Mouse (Mus musculus) hindbrain, postnatal 0 days (tissue): ENCODE measurements around the gene Pip5k1a. TPM values are rescaled to one million over a fixed set of nuclear protein-coding genes. Genes with fewer than 3 reads are reported as not detected.
"Not testable (repeated sequence)": the region's sequence is repeated elsewhere in the genome, so short reads cannot be mapped to it uniquely, and the experiment has no call there.

Experiments used
- ATAC-seq: fragments of 200-750 bp; cut with Nextera tagmentation; 2 replicates; pipeline ENCODE4 v1.8.0; 2017; ENCODE audit warnings: mild to moderate bottlenecking, moderate TSS enrichment, moderate library complexity
- DNase-seq: peaks from one replicate; pipeline ENCODE4 v3.0.0-alpha.2; 2015; ENCODE audit warnings: low spot score
- H3K27ac ChIP-seq: fragments of 300-500 bp; sonication (generic); 2 replicates; pipeline ENCODE4 v1.5.1; 2014; ENCODE audit warnings: mild to moderate bottlenecking
- H3K27me3 ChIP-seq: fragments of 300-500 bp; sonication (generic); 2 replicates; pipeline ENCODE4 v1.6.1; 2014; ENCODE audit warnings: low read length, mixed read lengths; ENCODE audit not compliant: insufficient read depth
- H3K36me3 ChIP-seq: fragments of 300-500 bp; sonication (generic); 2 replicates; pipeline ENCODE4 v1.6.1; 2014; ENCODE audit warnings: low read length, mixed read lengths; ENCODE audit not compliant: insufficient read depth
- H3K4me1 ChIP-seq: fragments of 300-500 bp; sonication (generic); 2 replicates; pipeline ENCODE4 v1.6.1; 2014; ENCODE audit warnings: antibody characterized with exemption, low read length, mixed read lengths; ENCODE audit not compliant: insufficient read depth
- H3K4me2 ChIP-seq: fragments of 300-500 bp; sonication (generic); 2 replicates; pipeline ENCODE4 v1.6.1; 2014; ENCODE audit warnings: low read depth, mild to moderate bottlenecking, low read length, moderate library complexity, mixed read lengths
- H3K4me3 ChIP-seq: fragments of 300-500 bp; sonication (generic); 2 replicates; pipeline ENCODE4 v1.5.1; 2014; ENCODE audit warnings: low read length
- H3K9ac ChIP-seq: fragments of 300-500 bp; sonication (generic); replicated peaks from 2 replicates; pipeline ENCODE4 v1.6.1; 2014; ENCODE audit warnings: mild to moderate bottlenecking, low read length, moderate library complexity, mixed read lengths
- H3K9me3 ChIP-seq: fragments of 300-500 bp; sonication (generic); 2 replicates; pipeline ENCODE4 v1.6.1; 2016; ENCODE audit warnings: low read length, mixed read lengths
- CTCF ChIP-seq: IDR thresholded peaks from 2 replicates; pipeline ENCODE4 v1.5.1; 2016; ENCODE audit warnings: antibody characterized with exemption, control low read depth, low read depth
- WGBS: fragments of 180-500 bp; shearing (Covaris S2); extraction: QIAGEN DNeasy Blood & Tissue Kit; methylation state at CpG from one replicate; pipeline ENCODE4 v1.1.7; 2014; 5-methylcytosine and 5-hydroxymethylcytosine counted together
- polyA plus RNA-seq: library from polyadenylated mRNA; unstranded; fragments of >200 nt; fragmentation: Nextera tagmentation; extraction: Ambion mirVana; gene quantifications from 2 replicates; pipeline ENCODE4 v1.2.1, GENCODE M21; 2015
- total RNA-seq: library from RNA; depleted of rRNA; stranded (reverse); fragments of >200 nt; gene quantifications from 2 replicates; pipeline ENCODE4 v1.2.3, GENCODE M21; 2014

The Pip5k1a gene
- total and polyA plus RNA-seq, 2 experiments from 2014 or later, result 12.4 to 18.5 TPM

GRCm38 (mm10) chr3:95029953-95030352 lies 76.8 kb downstream of the Pip5k1a start:
- Histone ChIP-seq H3K27me3 (no peaks in the 10 kb centered on the region), H3K4me2 (no peak overlapping the region), H3K27ac (no peak overlapping the region), H3K9ac (no peak overlapping the region), H3K36me3 (peaks cover 37% of the 10 kb centered on the region), H3K9me3 (no peaks in the 10 kb centered on the region), H3K4me1 (no peaks in the 10 kb centered on the region), H3K4me3 (no peak overlapping the region)
- 79% methylated on average over 3 of the region's 3 CpGs for WGBS
- peak; percentile 25; the same call in 1 of the 2 replicates for TF ChIP-seq CTCF
- no peak for DNase-seq
- ATAC-seq, result no peak

DNA sequence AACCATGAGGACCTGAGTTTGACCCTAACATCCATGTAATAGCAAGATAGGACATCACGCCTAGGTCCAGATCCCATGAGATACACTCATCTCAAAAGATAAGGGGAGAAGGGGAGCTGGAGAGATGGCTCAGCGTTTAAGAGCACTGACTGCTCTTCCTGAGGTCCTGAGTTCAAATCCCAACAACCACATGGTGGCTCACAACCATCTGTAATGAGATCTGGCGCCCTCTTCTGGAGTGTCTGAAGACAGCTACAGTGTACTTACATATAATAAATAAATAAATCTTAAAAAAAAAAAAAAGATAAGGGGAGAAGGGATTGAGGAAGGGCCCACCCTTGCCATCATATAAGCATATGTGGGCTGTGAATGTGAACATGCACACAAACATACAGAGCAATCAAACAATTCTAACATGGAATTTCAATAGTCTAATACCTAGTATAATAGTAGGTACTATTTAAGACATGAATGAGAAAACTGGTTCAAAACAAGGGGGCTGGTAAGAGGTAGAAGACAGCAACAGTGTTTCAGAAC lies 77.4 kb downstream of the Pip5k1a start:
- H3K36me3 ChIP-seq, result peaks cover 31% of the 10 kb centered on the region
- not testable (repeated sequence) for H3K27me3 ChIP-seq, H3K9me3 ChIP-seq, H3K9ac ChIP-seq, H3K4me3 ChIP-seq, DNase-seq, ATAC-seq, H3K27ac ChIP-seq, H3K4me2 ChIP-seq, H3K4me1 ChIP-seq
- WGBS, result 81% methylated on average over 3 of the region's 3 CpGs

DNA sequence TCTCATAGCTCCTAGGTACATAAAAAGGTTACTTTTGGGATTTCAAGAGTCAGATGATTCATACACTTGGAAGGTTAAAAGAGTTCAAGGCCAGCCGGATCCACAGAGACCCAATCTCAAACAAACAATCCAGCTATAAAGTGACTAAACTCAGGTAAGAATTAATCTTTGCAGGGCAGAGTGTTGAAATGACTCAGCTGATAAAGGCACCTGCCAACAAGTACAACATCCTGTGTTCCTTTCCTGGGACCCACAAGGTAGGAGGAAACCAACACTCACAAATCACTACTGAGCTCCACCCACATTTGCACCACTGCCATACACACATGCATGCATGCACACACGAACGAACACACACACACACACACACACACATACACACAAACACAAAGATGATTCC lies 78.1 kb downstream of the Pip5k1a start:
- Histone ChIP-seq H3K4me2 (no peak overlapping the region), H3K36me3 (peaks cover 24% of the 10 kb centered on the region), H3K4me3 (no peak overlapping the region), H3K4me1 (no peaks in the 10 kb centered on the region), H3K9me3 (no peaks in the 10 kb centered on the region), H3K9ac (no peak overlapping the region), H3K27me3 (no peaks in the 10 kb centered on the region), H3K27ac (no peak overlapping the region)
- TF ChIP-seq CTCF, result no peak
- ATAC-seq, result no peak
- 90% methylated on average over 3 of the region's 3 CpGs for WGBS
- DNase-seq, result no peak

DNA sequence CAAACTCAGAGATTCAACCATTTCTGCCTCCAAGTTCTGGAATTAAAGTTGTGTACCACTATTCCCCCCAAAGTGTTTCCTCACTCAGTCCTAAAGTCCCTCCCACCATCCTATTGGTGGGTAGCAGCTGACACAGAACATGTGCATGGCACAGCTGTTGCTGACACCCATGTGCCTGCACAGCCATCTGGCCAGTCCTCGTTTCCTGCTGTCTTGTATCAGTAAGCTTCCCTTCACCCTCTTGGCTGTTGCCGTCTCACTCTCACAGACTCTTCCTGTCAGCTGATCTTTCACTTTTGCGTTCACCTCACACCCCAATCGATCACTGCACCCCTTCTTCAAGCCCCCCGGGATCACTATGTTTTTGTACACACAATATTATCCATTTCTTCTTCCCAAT lies 79.0 kb downstream of the Pip5k1a start:
- ATAC-seq (0 out of 2 replicates have a peak, but pooled peaks have one; percentile 50), DNase-seq (peak; percentile 42)
- H3K27me3 ChIP-seq, result no peaks in the 10 kb centered on the region
- WGBS, result 58% methylated on average over 5 of the region's 5 CpGs
- H3K36me3 ChIP-seq, result peaks cover 15% of the 10 kb centered on the region
- no peaks in the 10 kb centered on the region for H3K4me1 ChIP-seq
- no peaks in the 10 kb centered on the region for H3K9me3 ChIP-seq
- H3K27ac ChIP-seq, result no peak overlapping the region
- no peak for TF ChIP-seq CTCF
- no peak overlapping the region for H3K9ac ChIP-seq
- H3K4me3 ChIP-seq, result no peak overlapping the region
- no peak overlapping the region for H3K4me2 ChIP-seq

DNA sequence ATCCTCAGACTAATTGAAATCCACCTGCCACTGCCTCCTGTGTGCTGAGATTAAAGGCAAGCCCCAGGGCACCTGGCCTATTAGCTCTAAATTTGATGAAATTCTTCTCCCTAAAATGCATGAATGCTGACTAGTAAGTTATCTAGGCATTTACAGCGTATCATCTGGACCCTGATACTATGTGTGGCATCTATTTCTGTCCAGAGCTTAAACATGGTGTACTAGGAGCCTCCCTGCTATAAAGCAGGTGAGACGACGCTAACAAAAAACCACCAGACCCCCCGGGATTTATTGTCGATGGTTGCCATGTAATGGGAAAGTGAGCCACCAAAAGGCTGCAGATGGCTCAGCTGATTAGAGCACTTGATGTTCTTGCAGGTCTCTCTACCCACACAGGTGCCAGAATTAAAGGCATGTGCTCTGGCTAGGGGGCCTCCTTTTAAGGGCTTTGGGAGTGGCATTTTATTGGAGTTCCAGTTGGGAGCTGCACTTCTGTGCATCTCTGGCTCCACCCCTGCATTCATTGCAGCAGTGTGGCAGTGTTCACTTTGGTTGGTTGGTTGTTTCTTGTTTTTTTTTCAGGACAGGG lies 79.6 kb downstream of the Pip5k1a start:
- Histone ChIP-seq H3K4me1 (no peaks in the 10 kb centered on the region), H3K36me3 (peaks cover 12% of the 10 kb centered on the region), H3K4me2 (no peak overlapping the region), H3K9ac (no peak overlapping the region), H3K4me3 (no peak overlapping the region), H3K27ac (no peak overlapping the region), H3K27me3 (no peaks in the 10 kb centered on the region), H3K9me3 (no peaks in the 10 kb centered on the region)
- TF ChIP-seq CTCF, result no peak
- 52% methylated on average over 5 of the region's 5 CpGs for WGBS
- ATAC-seq (no peak), DNase-seq (no peak)

DNA sequence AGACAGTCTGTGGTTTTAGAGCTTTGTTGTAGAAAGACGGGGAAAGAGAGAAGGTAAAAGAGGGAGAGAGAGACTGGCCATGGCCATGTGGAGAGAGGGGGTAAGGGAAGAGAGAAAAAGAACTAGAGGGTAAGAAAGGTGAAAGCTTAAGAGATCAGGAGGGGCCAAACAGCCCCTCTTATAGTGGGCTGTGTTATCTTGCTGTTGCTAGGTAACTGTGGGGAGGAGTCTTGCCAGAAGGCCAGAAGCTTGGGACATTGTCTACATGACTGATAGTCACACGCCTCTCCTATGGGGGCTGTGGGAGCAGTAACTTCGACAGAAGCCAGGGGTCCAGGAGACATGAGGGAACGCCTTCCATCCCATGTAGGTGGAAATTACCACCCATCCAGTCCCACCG lies 81.5 kb downstream of the Pip5k1a start:
- Histone ChIP-seq H3K27me3 (no peaks in the 10 kb centered on the region), H3K36me3 (no peaks in the 10 kb centered on the region), H3K4me2 (no peak overlapping the region), H3K9me3 (no peaks in the 10 kb centered on the region), H3K9ac (no peak overlapping the region), H3K27ac (no peak overlapping the region), H3K4me1 (no peaks in the 10 kb centered on the region), H3K4me3 (no peak overlapping the region)
- ATAC-seq (no peak), DNase-seq (no peak)
- WGBS, result 40% methylated on average over 5 of the region's 5 CpGs
- TF ChIP-seq CTCF, result no peak

GRCm38 (mm10) chr3:95024551-95024950 lies 82.2 kb downstream of the Pip5k1a start:
- ATAC-seq, result peak; percentile 70
- no peak overlapping the region for H3K4me3 ChIP-seq
- no peaks in the 10 kb centered on the region for H3K4me1 ChIP-seq
- H3K4me2 ChIP-seq, result peak overlapping the region; percentile 13; the same call in 1 of the 2 replicates
- H3K27me3 ChIP-seq, result no peaks in the 10 kb centered on the region
- H3K36me3 ChIP-seq, result no peaks in the 10 kb centered on the region
- H3K27ac ChIP-seq, result no peak overlapping the region
- no peak for TF ChIP-seq CTCF
- peak; percentile 48 for DNase-seq
- 20% methylated on average over 11 of the region's 11 CpGs for whole genome bisulfite sequencing
- no peaks in the 10 kb centered on the region for H3K9me3 ChIP-seq
- H3K9ac ChIP-seq, result no peak overlapping the region

DNA sequence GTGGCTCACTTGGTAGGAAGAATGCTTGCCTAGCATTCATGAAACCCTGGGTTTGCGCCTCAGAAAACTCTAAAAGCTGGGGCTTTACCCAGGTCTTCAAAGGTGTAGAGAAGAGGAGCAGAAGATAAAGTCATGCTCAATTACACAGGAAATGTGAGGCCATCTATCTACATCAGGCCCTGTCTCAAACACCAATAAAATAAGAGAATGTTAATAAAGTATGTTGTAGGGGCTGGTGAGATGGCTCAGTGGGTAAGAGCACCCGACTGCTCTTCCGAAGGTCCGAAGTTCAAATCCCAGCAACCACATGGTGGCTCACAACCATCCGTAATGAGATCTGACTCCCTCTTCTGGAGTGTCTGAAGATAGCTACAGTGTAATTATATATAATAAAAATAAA lies 85.8 kb downstream of the Pip5k1a start:
- not testable (repeated sequence) for H3K27ac ChIP-seq, H3K4me2 ChIP-seq, H3K36me3 ChIP-seq, H3K9me3 ChIP-seq, ATAC-seq, H3K9ac ChIP-seq, DNase-seq, H3K4me1 ChIP-seq, H3K4me3 ChIP-seq, H3K27me3 ChIP-seq
- WGBS, result 90% methylated on average over 5 of the region's 5 CpGs
